Mouse (Mus musculus): ENCODE data around the gene Nedd9.

DNA sequence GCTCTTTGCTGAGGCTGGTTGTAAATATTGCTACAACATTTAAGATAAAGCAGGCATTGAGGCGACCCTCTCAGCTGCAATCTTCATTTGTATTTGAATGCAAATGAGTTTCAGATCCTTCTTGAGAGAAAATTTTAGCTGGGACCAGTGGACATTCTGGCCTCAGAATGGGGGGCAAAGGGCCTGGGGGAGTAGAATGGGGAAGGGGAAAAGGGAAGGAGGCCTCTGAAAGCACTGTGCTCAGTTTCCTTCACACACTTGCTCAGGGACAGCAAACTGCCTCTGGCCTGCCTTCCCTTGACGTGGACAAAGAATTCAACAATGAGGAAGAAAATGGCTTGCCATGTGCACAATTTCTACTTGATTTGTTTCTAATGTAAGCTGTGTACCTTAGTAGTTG, 18.4 kb upstream of the Nedd9 start:
- TF ChIP-seq CTCF (conservative IDR thresholded peaks at IDR 0.05; ENCODE audit: insufficient read depth, insufficient read length, low read depth, low read length) (no peak), POLR2A (IDR thresholded peaks at IDR 0.05; ENCODE audit: low read depth, low read length) (no peak)

Measured in kidney, adult 2 months (tissue).